Mouse (Mus musculus): ENCODE measurements around the gene Zfp787.
"Not testable (repeated sequence)": the region's sequence is repeated elsewhere in the genome, so short reads cannot be mapped to it uniquely, and the experiment has no call there.

Gene Zfp787

GRCm38 (mm10) chr7:6155901-6156411 lies at the start of gene Zfp787:
Gene Zfp787, minus strand, starts transcription at chr7:6155997.
- peak; percentile 90 for DNase-seq (ENCODE audit: low read depth, low spot score)

- no peak for DNase-seq (ENCODE audit: low read depth, low spot score)
These were observed 48.4 kb upstream of the Zfp787 start for GRCm38 (mm10) chr7:6204200-6204599.

- DNase-seq (ENCODE audit: low read depth, low spot score) = no peak
These were observed 41.0 kb upstream of the Zfp787 start, which contains the start of gene Galp for GRCm38 (mm10) chr7:6196790-6197189. Gene Galp, plus strand, starts transcription at chr7:6197090.

GRCm38 (mm10) chr7:6195777-6196176 lies 40.0 kb upstream of the Zfp787 start:
- no peak for DNase-seq (ENCODE audit: low read depth, low spot score)

- peak; percentile 51 for DNase-seq (ENCODE audit: low read depth, low spot score)
These were observed 38.3 kb upstream of the Zfp787 start for GRCm38 (mm10) chr7:6194129-6194528.

- peak; percentile 59 for DNase-seq (ENCODE audit: low read depth, low spot score)
These were observed 35.6 kb upstream of the Zfp787 start for GRCm38 (mm10) chr7:6191376-6191775.

GRCm38 (mm10) chr7:6189542-6189941 lies 33.7 kb upstream of the Zfp787 start:
- DNase-seq (ENCODE audit: low read depth, low spot score) = no peak

- no peak for DNase-seq (ENCODE audit: low read depth, low spot score)
These were observed 31.0 kb upstream of the Zfp787 start for GRCm38 (mm10) chr7:6186756-6187155.

GRCm38 (mm10) chr7:6186176-6186575 lies 30.4 kb upstream of the Zfp787 start:
- no peak for DNase-seq (ENCODE audit: low read depth, low spot score)

- DNase-seq (ENCODE audit: low read depth, low spot score) = no peak
These were observed 29.6 kb upstream of the Zfp787 start for GRCm38 (mm10) chr7:6185391-6185790.

- no peak for DNase-seq (ENCODE audit: low read depth, low spot score)
These were observed 28.7 kb upstream of the Zfp787 start for GRCm38 (mm10) chr7:6184521-6184920.

- no peak for DNase-seq (ENCODE audit: low read depth, low spot score)
These were observed 28.0 kb upstream of the Zfp787 start for GRCm38 (mm10) chr7:6183802-6184201.

GRCm38 (mm10) chr7:6182882-6183281 lies 27.1 kb upstream of the Zfp787 start:
- DNase-seq (ENCODE audit: low read depth, low spot score) = no peak

GRCm38 (mm10) chr7:6179013-6179412 lies 23.2 kb upstream of the Zfp787 start:
- no peak for DNase-seq (ENCODE audit: low read depth, low spot score)

GRCm38 (mm10) chr7:6174365-6174987 lies 18.7 kb upstream of the Zfp787 start:
- DNase-seq (ENCODE audit: low read depth, low spot score) = not testable (repeated sequence)

- DNase-seq (ENCODE audit: low read depth, low spot score) = no peak
These were observed 18.1 kb upstream of the Zfp787 start for GRCm38 (mm10) chr7:6173872-6174271.

- DNase-seq (ENCODE audit: low read depth, low spot score) = no peak
These were observed 17.0 kb upstream of the Zfp787 start for GRCm38 (mm10) chr7:6172674-6173244.

- DNase-seq (ENCODE audit: low read depth, low spot score) = peak; percentile 97
These were observed 16.3 kb upstream of the Zfp787 start, which contains the start of gene Zfp444 for GRCm38 (mm10) chr7:6172006-6172649. Gene Zfp444, plus strand, starts transcription at chr7:6172226.

GRCm38 (mm10) chr7:6171444-6172005 lies 15.7 kb upstream of the Zfp787 start:
- no peak for DNase-seq (ENCODE audit: low read depth, low spot score)

- no peak for DNase-seq (ENCODE audit: low read depth, low spot score)
These were observed 15.1 kb upstream of the Zfp787 start for GRCm38 (mm10) chr7:6170871-6171270.

GRCm38 (mm10) chr7:6170391-6170790 lies 14.6 kb upstream of the Zfp787 start:
- no peak for DNase-seq (ENCODE audit: low read depth, low spot score)

- DNase-seq (ENCODE audit: low read depth, low spot score) = no peak
These were observed 13.6 kb upstream of the Zfp787 start for GRCm38 (mm10) chr7:6169403-6169802.
